Mouse (Mus musculus): ENCODE measurements around the gene Apol7e. TPM values are rescaled to one million over a fixed set of nuclear protein-coding genes. Genes with fewer than 3 reads are reported as not detected.

Apol7e gene
- polyA plus RNA-seq, 1 experiment from 2014 or later = not detected

- WGBS (ENCODE audit: insufficient replicate concordance) = 86% methylated on average over 10 of the region's 10 CpGs
- Histone ChIP-seq H3K4me1 (ENCODE audit: control insufficient read depth, low read depth, low read length) (peaks cover 16% of the 10 kb centered on the region), H3K4me3 (ENCODE audit: low read depth, low read length) (no peak overlapping the region), H3K9me3 (replicated peaks; ENCODE audit: control insufficient read depth, low read length) (0 out of 2 replicates have a peak, but pooled peaks cover 2% of the 10 kb centered on the region), H3K36me3 (ENCODE audit: control insufficient read depth, insufficient read depth) (peaks cover 67% of the 10 kb centered on the region), H3K4me2 (ENCODE audit: low read depth, low read length) (no peak overlapping the region), H3K27ac (ENCODE audit: low read length) (no peak overlapping the region), H3K9ac (ENCODE audit: low read depth, low read length) (no peak overlapping the region), H3K27me3 (ENCODE audit: control insufficient read depth, insufficient read depth, low read depth, low read length) (no peaks in the 10 kb centered on the region)
- ATAC-seq (ENCODE audit: low read depth) = no peak
Measured at GRCm38 (mm10) chr15:77749717-77750116, 51.1 kb downstream of the Apol7e start.

GRCm38 (mm10) chr15:77750461-77750860, 51.8 kb downstream of the Apol7e start:
- no peak overlapping the region for H3K9ac ChIP-seq (ENCODE audit: low read depth, low read length)
- H3K4me1 ChIP-seq (ENCODE audit: control insufficient read depth, low read depth, low read length) = peaks cover 18% of the 10 kb centered on the region
- H3K27ac ChIP-seq (ENCODE audit: low read length) = no peak overlapping the region
- H3K9me3 ChIP-seq (replicated peaks; ENCODE audit: control insufficient read depth, low read length) = 0 out of 2 replicates have a peak, but pooled peaks cover 2% of the 10 kb centered on the region
- no peaks in the 10 kb centered on the region for H3K27me3 ChIP-seq (ENCODE audit: control insufficient read depth, insufficient read depth, low read depth, low read length)
- ATAC-seq (ENCODE audit: low read depth) = no peak
- H3K36me3 ChIP-seq (ENCODE audit: control insufficient read depth, insufficient read depth) = peaks cover 62% of the 10 kb centered on the region
- WGBS (ENCODE audit: insufficient replicate concordance) = 28% methylated on average over 1 of the region's 1 CpGs
- no peak overlapping the region for H3K4me2 ChIP-seq (ENCODE audit: low read depth, low read length)
- H3K4me3 ChIP-seq (ENCODE audit: low read depth, low read length) = no peak overlapping the region

- peaks cover 35% of the 10 kb centered on the region for H3K4me1 ChIP-seq (ENCODE audit: control insufficient read depth, low read depth, low read length)
- peak overlapping the region; percentile 79; the same call in 1 of the 2 replicates for H3K9ac ChIP-seq (ENCODE audit: low read depth, low read length)
- H3K27ac ChIP-seq (ENCODE audit: low read length) = no peak overlapping the region; the same call in 1 of the 2 replicates
- H3K4me3 ChIP-seq (ENCODE audit: low read depth, low read length) = peak overlapping the region; percentile 77
- ATAC-seq (ENCODE audit: low read depth) = no peak
- H3K36me3 ChIP-seq (ENCODE audit: control insufficient read depth, insufficient read depth) = peaks cover 49% of the 10 kb centered on the region
- no peaks in the 10 kb centered on the region for H3K27me3 ChIP-seq (ENCODE audit: control insufficient read depth, insufficient read depth, low read depth, low read length)
- 59% methylated on average over 11 of the region's 11 CpGs for WGBS (ENCODE audit: insufficient replicate concordance)
- peak overlapping the region; percentile 59 for H3K4me2 ChIP-seq (ENCODE audit: low read depth, low read length)
- H3K9me3 ChIP-seq (replicated peaks; ENCODE audit: control insufficient read depth, low read length) = 0 out of 2 replicates have a peak, but pooled peaks cover 2% of the 10 kb centered on the region
Measured at GRCm38 (mm10) chr15:77752443-77752842, 53.8 kb downstream of the Apol7e start.

DNA sequence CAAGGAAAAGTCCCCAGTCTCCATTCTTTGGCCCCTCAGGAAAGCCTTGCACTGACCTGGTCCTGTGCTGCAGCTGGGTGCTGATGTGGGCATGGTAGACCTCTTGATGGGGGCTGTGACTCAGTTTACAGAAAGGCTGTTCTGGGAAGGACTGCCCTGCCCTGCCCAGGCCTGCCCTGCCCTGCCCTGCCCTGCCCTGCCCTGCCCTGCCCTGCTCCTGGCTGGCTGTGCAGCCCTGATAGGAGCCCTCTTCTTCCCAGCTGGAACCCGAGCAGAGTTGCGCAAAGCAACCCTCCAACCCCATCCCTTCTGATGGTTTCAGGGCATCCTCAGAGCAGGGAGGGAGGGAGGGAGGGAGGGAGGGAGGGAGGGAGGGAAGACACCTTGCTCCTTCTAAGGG, 56.5 kb downstream of the Apol7e start:
- peaks cover 23% of the 10 kb centered on the region for H3K36me3 ChIP-seq (ENCODE audit: control insufficient read depth, insufficient read depth)
- H3K4me2 ChIP-seq (ENCODE audit: low read depth, low read length) = peak overlapping the region; percentile 59
- ATAC-seq (ENCODE audit: low read depth) = peak; percentile 98
- peaks cover 33% of the 10 kb centered on the region for H3K4me1 ChIP-seq (ENCODE audit: control insufficient read depth, low read depth, low read length)
- peak overlapping the region; percentile 79 for H3K9ac ChIP-seq (ENCODE audit: low read depth, low read length)
- H3K27me3 ChIP-seq (ENCODE audit: control insufficient read depth, insufficient read depth, low read depth, low read length) = no peaks in the 10 kb centered on the region
- H3K27ac ChIP-seq (ENCODE audit: low read length) = peak overlapping the region; percentile 86
- WGBS (ENCODE audit: insufficient replicate concordance) = 0% methylated on average over 1 of the region's 2 CpGs
- H3K4me3 ChIP-seq (ENCODE audit: low read depth, low read length) = peak overlapping the region; percentile 77
- no peaks in the 10 kb centered on the region for H3K9me3 ChIP-seq (replicated peaks; ENCODE audit: control insufficient read depth, low read length)

DNA sequence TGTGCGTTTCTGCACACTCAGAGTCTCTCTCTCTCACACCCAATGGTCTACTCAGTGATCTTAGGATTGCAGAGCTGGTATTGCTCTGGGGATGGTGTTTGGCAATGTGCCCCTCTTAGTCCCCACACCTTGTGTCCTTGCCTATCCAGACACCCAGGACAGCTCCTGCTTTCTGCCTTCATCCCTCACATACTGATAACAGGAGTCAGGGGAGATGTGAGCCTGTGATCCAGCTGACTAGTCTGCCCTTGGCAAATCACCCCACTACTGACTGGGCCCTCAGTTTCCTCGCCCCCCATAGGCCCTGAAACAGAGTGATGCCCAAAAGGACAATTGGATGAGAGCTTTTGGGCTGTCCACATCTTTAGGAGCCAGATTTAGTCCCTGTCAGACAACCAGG, 57.4 kb downstream of the Apol7e start:
- H3K9ac ChIP-seq (ENCODE audit: low read depth, low read length) = peak overlapping the region; percentile 67
- peak overlapping the region; percentile 77 for H3K4me3 ChIP-seq (ENCODE audit: low read depth, low read length)
- H3K27ac ChIP-seq (ENCODE audit: low read length) = peak overlapping the region; percentile 74
- H3K4me2 ChIP-seq (ENCODE audit: low read depth, low read length) = peak overlapping the region; percentile 57
- no peaks in the 10 kb centered on the region for H3K27me3 ChIP-seq (ENCODE audit: control insufficient read depth, insufficient read depth, low read depth, low read length)
- H3K9me3 ChIP-seq (replicated peaks; ENCODE audit: control insufficient read depth, low read length) = no peaks in the 10 kb centered on the region
- H3K36me3 ChIP-seq (ENCODE audit: control insufficient read depth, insufficient read depth) = peaks cover 20% of the 10 kb centered on the region
- peak; percentile 9; the same call in 1 of the 2 replicates for ATAC-seq (ENCODE audit: low read depth)
- 52% methylated on average over 2 of the region's 2 CpGs for WGBS (ENCODE audit: insufficient replicate concordance)
- peaks cover 33% of the 10 kb centered on the region for H3K4me1 ChIP-seq (ENCODE audit: control insufficient read depth, low read depth, low read length)

- Histone ChIP-seq H3K36me3 (ENCODE audit: control insufficient read depth, insufficient read depth) (peaks cover 24% of the 10 kb centered on the region), H3K9me3 (replicated peaks; ENCODE audit: control insufficient read depth, low read length) (no peaks in the 10 kb centered on the region), H3K4me1 (ENCODE audit: control insufficient read depth, low read depth, low read length) (peaks cover 31% of the 10 kb centered on the region), H3K9ac (ENCODE audit: low read depth, low read length) (peak within 1 kb of the TSS; percentile 67), H3K27me3 (ENCODE audit: control insufficient read depth, insufficient read depth, low read depth, low read length) (no peaks in the 10 kb centered on the region), H3K4me2 (ENCODE audit: low read depth, low read length) (peak within 1 kb of the TSS; percentile 57), H3K4me3 (ENCODE audit: low read depth, low read length) (peak within 1 kb of the TSS; percentile 77), H3K27ac (ENCODE audit: low read length) (peak within 1 kb of the TSS; percentile 74)
- ATAC-seq (ENCODE audit: low read depth) = peak; percentile 14; the same call in 1 of the 2 replicates
- WGBS (ENCODE audit: insufficient replicate concordance) = 1% methylated on average over 9 of the region's 9 CpGs
Measured at GRCm38 (mm10) chr15:77756848-77757247, 58.2 kb downstream of the Apol7e start, which contains the start of gene Apol8. Gene Apol8 (minus strand): TSS chr15:77757003.

GRCm38 (mm10) chr15:77757586-77758226, 59.0 kb downstream of the Apol7e start:
- H3K9ac ChIP-seq (ENCODE audit: low read depth, low read length) = no peak overlapping the region
- H3K4me1 ChIP-seq (ENCODE audit: control insufficient read depth, low read depth, low read length) = peaks cover 26% of the 10 kb centered on the region
- H3K4me3 ChIP-seq (ENCODE audit: low read depth, low read length) = no peak overlapping the region
- ATAC-seq (ENCODE audit: low read depth) = no peak
- no peaks in the 10 kb centered on the region for H3K9me3 ChIP-seq (replicated peaks; ENCODE audit: control insufficient read depth, low read length)
- H3K27ac ChIP-seq (ENCODE audit: low read length) = no peak overlapping the region
- 73% methylated on average over 4 of the region's 4 CpGs for WGBS (ENCODE audit: insufficient replicate concordance)
- H3K27me3 ChIP-seq (ENCODE audit: control insufficient read depth, insufficient read depth, low read depth, low read length) = no peaks in the 10 kb centered on the region
- H3K4me2 ChIP-seq (ENCODE audit: low read depth, low read length) = no peak overlapping the region
- peaks cover 25% of the 10 kb centered on the region for H3K36me3 ChIP-seq (ENCODE audit: control insufficient read depth, insufficient read depth)

GRCm38 (mm10) chr15:77760037-77760436, 61.4 kb downstream of the Apol7e start:
- Histone ChIP-seq H3K9me3 (replicated peaks; ENCODE audit: control insufficient read depth, low read length) (no peaks in the 10 kb centered on the region), H3K4me3 (ENCODE audit: low read depth, low read length) (no peak overlapping the region), H3K27me3 (ENCODE audit: control insufficient read depth, insufficient read depth, low read depth, low read length) (no peaks in the 10 kb centered on the region), H3K9ac (ENCODE audit: low read depth, low read length) (no peak overlapping the region), H3K36me3 (ENCODE audit: control insufficient read depth, insufficient read depth) (peaks cover 45% of the 10 kb centered on the region), H3K4me1 (ENCODE audit: control insufficient read depth, low read depth, low read length) (peaks cover 19% of the 10 kb centered on the region), H3K4me2 (ENCODE audit: low read depth, low read length) (no peak overlapping the region), H3K27ac (ENCODE audit: low read length) (no peak overlapping the region)
- no peak for ATAC-seq (ENCODE audit: low read depth)
- 93% methylated on average over 16 of the region's 16 CpGs for WGBS (ENCODE audit: insufficient replicate concordance)

DNA sequence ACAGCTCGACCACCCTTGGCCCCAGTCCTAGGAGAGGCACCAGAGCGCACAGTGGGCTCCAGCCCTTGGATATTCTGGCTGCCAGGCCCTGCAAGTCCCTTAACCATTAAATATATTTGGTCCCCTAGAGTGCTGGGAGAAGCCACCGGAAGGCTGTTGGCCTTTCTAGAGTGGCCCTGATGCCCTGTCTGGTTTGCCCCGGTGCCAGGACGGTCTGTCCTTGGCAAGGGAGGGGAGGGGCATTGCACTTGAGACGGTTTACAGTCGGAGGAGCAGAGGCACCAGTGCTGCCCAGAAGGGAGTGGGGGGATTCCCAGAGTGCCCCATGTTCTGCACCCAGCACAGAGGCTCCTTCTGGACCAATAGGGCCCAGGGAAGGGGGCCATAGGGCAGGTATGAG, 62.4 kb downstream of the Apol7e start:
- Histone ChIP-seq H3K9ac (ENCODE audit: low read depth, low read length) (no peak overlapping the region), H3K4me2 (ENCODE audit: low read depth, low read length) (no peak overlapping the region), H3K9me3 (replicated peaks; ENCODE audit: control insufficient read depth, low read length) (no peaks in the 10 kb centered on the region), H3K36me3 (ENCODE audit: control insufficient read depth, insufficient read depth) (peaks cover 56% of the 10 kb centered on the region), H3K27ac (ENCODE audit: low read length) (no peak overlapping the region), H3K4me1 (ENCODE audit: control insufficient read depth, low read depth, low read length) (peaks cover 11% of the 10 kb centered on the region), H3K27me3 (ENCODE audit: control insufficient read depth, insufficient read depth, low read depth, low read length) (no peaks in the 10 kb centered on the region), H3K4me3 (ENCODE audit: low read depth, low read length) (no peak overlapping the region)
- 85% methylated on average over 7 of the region's 7 CpGs for WGBS (ENCODE audit: insufficient replicate concordance)
- no peak for ATAC-seq (ENCODE audit: low read depth)

Measured in liver, embryonic 16.5 days (tissue).